Mouse (Mus musculus) liver, postnatal 0 days (tissue): ENCODE measurements around the gene Cbx1. TPM values are rescaled to one million over a fixed set of nuclear protein-coding genes. Genes with fewer than 3 reads are reported as not detected.
A peak's percentile ranks its signal among the peaks of the same experiment; 100 is the strongest.

Experiments
- ATAC-seq: fragments of 200-750 bp; cut with Nextera tagmentation; 2 replicates; pipeline ENCODE4 v1.8.0; 2017; ENCODE audit warnings: mild to moderate bottlenecking, moderate library complexity
- DNase-seq: peaks from one replicate; pipeline ENCODE4 v3.0.0-alpha.2; 2016
- H3K27ac ChIP-seq: fragments of 300-500 bp; sonication (generic); 2 replicates; pipeline ENCODE4 v1.5.1; 2014; ENCODE audit warnings: antibody characterized with exemption, moderate library complexity, mild to moderate bottlenecking, low read depth
- H3K27me3 ChIP-seq: fragments of 300-500 bp; sonication (generic); 2 replicates; pipeline ENCODE4 v1.6.1; 2014; ENCODE audit warnings: low read length, control low read depth, mixed read lengths; ENCODE audit not compliant: insufficient read depth
- H3K36me3 ChIP-seq: fragments of 300-500 bp; sonication (generic); replicated peaks from 2 replicates; pipeline ENCODE4 v1.6.1; 2014; ENCODE audit warnings: mild to moderate bottlenecking, control low read depth, low read length, moderate library complexity, mixed read lengths; ENCODE audit not compliant: insufficient read depth
- H3K4me1 ChIP-seq: fragments of 300-500 bp; sonication (generic); 2 replicates; pipeline ENCODE4 v1.6.1; 2014; ENCODE audit warnings: antibody characterized with exemption, mild to moderate bottlenecking, control low read depth; ENCODE audit not compliant: insufficient read depth
- H3K4me2 ChIP-seq: fragments of 300-500 bp; sonication (generic); 2 replicates; pipeline ENCODE4 v1.6.1; 2014; ENCODE audit warnings: low read depth, mild to moderate bottlenecking, low read length, moderate library complexity, mixed read lengths
- H3K4me3 ChIP-seq: fragments of 300-500 bp; sonication (generic); 2 replicates; pipeline ENCODE4 v1.5.1; 2014; ENCODE audit warnings: low read depth, low read length
- H3K9ac ChIP-seq: fragments of 300-500 bp; sonication (generic); replicated peaks from 2 replicates; pipeline ENCODE4 v1.6.1; 2014; ENCODE audit warnings: mild to moderate bottlenecking, moderate library complexity
- H3K9me3 ChIP-seq: fragments of 300-500 bp; sonication (generic); 2 replicates; pipeline ENCODE4 v1.6.1; 2016; ENCODE audit warnings: mild to moderate bottlenecking, control low read depth, low read length, mixed read lengths
- CTCF ChIP-seq: sonication (generic); IDR thresholded peaks from 2 replicates; pipeline ENCODE4 v1.5.1; 2016; ENCODE audit warnings: antibody characterized with exemption, low read depth
- EP300 ChIP-seq: IDR thresholded peaks from 2 replicates; pipeline ENCODE4 v1.6.1; 2016; ENCODE audit warnings: antibody characterized with exemption, low read depth, mild to moderate bottlenecking
- WGBS: fragments of 180-500 bp; shearing (Covaris S2); extraction: QIAGEN DNeasy Blood & Tissue Kit; methylation state at CpG from one replicate; pipeline ENCODE4 v1.1.7; 2014; ENCODE audit not compliant: insufficient replicate concordance; 5-methylcytosine and 5-hydroxymethylcytosine counted together
- polyA plus RNA-seq: library from polyadenylated mRNA; unstranded; fragments of >200 nt; fragmentation: Nextera tagmentation; extraction: Ambion mirVana; gene quantifications from 2 replicates; pipeline ENCODE4 v1.2.1, GENCODE M21; 2015

Gene Cbx1
- polyA plus RNA-seq, 1 experiment from 2014 or later, result 24.9 TPM

DNA sequence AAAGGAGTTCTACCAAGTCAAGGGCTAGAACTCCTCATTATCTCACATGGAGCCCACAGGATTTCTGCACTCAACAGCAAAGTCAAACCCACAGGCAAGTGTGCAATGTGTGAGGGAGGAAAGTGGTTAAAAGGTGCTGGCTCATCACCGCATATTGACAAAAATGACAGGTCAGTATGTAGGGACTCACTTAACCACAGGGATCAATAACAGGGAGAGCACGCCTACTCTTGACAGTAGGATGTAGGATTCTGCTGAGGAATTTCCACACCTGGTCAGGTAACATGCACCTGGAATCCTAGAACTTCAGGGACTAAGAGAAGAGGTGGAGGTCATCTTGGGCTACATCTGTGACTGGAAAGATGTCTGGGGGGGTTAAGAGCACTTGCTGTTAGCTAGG, 27.0 kb downstream of the Cbx1 start:
- 84% methylated on average over 2 of the region's 2 CpGs for WGBS
- H3K27me3 ChIP-seq, result no peaks in the 10 kb centered on the region

DNA sequence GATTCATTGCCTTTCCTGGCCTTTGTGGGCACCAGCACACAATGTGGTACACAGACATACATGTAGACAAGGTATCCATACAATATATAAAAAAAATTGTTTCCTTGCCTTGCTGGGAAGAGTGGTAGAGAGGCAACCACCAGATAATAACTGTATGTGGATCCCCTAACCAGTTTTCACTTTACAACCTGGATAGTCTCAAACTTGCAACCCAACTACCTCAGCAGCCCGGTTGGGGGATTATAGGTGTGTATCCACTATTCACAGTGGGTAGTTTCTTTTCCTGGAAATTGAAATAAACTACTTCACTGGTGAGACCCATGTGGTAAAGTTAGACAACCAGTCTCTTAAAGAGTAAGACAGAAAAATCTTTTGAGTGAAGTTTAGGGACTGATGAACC, 27.6 kb downstream of the Cbx1 start:
- WGBS, result 82% methylated on average over 1 of the region's 1 CpGs
- no peaks in the 10 kb centered on the region for H3K4me1 ChIP-seq
- H3K36me3 ChIP-seq, result peaks cover 63% of the 10 kb centered on the region
- no peaks in the 10 kb centered on the region for H3K27me3 ChIP-seq
- no peaks in the 10 kb centered on the region for H3K9me3 ChIP-seq
- TF ChIP-seq CTCF, result no peak
- no peak for TF ChIP-seq EP300
- H3K4me3 ChIP-seq, result no peak overlapping the region
- no peak overlapping the region for H3K4me2 ChIP-seq
- no peak for ATAC-seq
- DNase-seq, result no peak
- H3K27ac ChIP-seq, result no peak overlapping the region
- no peak overlapping the region for H3K9ac ChIP-seq

More for the DNA sequence above, 27.0 kb downstream of the Cbx1 start:
- H3K9ac ChIP-seq, result no peak overlapping the region
- H3K4me3 ChIP-seq, result no peak overlapping the region
- H3K27ac ChIP-seq, result no peak overlapping the region
- H3K4me2 ChIP-seq, result no peak overlapping the region
- no peak for TF ChIP-seq CTCF
- no peak for TF ChIP-seq EP300
- no peaks in the 10 kb centered on the region for H3K9me3 ChIP-seq
- ATAC-seq, result no peak
- H3K4me1 ChIP-seq, result no peaks in the 10 kb centered on the region
- no peak for DNase-seq
- peaks cover 57% of the 10 kb centered on the region for H3K36me3 ChIP-seq

DNA sequence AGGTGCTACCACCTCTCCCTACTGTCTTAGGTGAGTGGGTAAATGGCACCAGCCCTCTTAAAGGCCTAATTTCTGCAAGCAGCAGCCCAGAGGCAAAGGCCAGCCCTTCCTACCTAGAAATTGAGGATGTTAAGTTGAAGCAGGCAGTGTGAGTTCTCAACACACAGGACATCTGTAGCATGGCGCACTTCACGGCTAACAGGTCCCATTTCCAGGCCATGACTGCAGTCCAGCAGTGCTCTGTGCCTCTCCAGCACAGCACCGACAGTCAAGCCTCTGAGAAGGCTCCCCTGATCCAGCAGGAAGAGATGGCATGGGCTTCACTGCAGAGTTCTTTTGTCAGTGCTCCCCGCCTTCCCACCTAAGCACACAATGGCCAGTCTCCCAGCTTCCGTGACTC, 28.1 kb downstream of the Cbx1 start:
- no peak for ATAC-seq
- WGBS, result 89% methylated on average over 5 of the region's 5 CpGs
- Histone ChIP-seq H3K4me2 (no peak overlapping the region), H3K4me1 (no peaks in the 10 kb centered on the region), H3K9me3 (no peaks in the 10 kb centered on the region), H3K27ac (no peak overlapping the region), H3K27me3 (no peaks in the 10 kb centered on the region), H3K9ac (no peak overlapping the region), H3K4me3 (no peak overlapping the region), H3K36me3 (peaks cover 64% of the 10 kb centered on the region)
- TF ChIP-seq CTCF, result no peak
- TF ChIP-seq EP300, result no peak
- no peak for DNase-seq

DNA sequence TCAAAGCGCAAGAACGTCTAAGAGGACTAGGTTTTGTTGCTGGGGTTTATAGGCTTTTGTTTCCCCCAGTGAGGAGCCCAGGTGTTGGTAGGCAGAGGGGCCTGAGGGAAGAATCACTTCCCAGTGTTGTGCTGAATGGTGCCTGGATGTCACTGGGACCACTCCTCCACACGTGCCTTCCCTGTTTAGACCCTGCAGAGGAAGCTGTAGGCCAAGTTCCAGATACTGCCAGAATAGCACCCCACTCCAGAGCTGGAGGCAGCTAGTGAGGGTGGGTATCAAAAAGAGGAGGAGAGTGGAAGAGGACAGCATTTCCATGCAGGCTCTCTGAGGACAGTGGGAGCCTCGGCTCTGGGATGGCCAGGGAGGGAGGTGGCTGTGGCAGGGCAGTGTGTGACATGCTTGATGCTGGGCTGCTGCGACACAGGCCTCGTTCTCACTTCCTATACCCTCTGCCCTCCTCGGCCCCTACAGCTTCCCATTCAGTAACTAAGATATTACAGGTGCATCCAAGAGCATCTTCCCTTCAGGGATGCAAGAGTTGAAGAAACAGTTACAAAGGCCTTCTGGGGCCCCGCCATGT, 29.3 kb downstream of the Cbx1 start:
- 84% methylated on average over 8 of the region's 8 CpGs for WGBS
- peaks cover 59% of the 10 kb centered on the region for H3K36me3 ChIP-seq

DNA sequence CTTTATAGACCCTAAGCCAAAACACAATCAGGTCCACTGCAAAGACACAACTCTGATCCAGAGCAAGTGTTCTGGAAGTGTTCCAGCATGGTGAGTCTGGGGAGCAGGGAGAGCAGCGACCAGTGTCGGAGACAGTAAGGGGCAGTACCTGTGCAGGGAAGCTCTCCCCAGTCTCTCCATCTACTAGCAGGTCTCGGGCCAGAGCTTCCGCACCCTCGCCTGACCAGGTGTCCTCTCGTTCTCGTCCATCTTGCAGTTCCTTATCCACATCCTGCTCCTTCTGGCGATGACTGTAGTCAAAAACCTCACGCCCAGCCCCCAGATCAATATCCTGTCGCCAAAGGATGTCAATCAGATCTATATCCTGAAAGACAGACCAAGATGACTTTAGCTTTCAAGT, 33.0 kb downstream of the Cbx1 start:
- H3K4me2 ChIP-seq, result no peak overlapping the region
- H3K27me3 ChIP-seq, result no peaks in the 10 kb centered on the region
- peak overlapping the region; percentile 49; the same call in 1 of the 2 replicates for H3K27ac ChIP-seq
- no peak for TF ChIP-seq CTCF
- no peak for TF ChIP-seq EP300
- no peak overlapping the region for H3K4me3 ChIP-seq
- DNase-seq, result no peak
- peaks cover 53% of the 10 kb centered on the region for H3K36me3 ChIP-seq
- no peak for ATAC-seq
- H3K4me1 ChIP-seq, result peaks cover 42% of the 10 kb centered on the region
- 84% methylated on average over 10 of the region's 10 CpGs for WGBS
- H3K9ac ChIP-seq, result peak overlapping the region; percentile 19; the same call in 1 of the 2 replicates
- no peaks in the 10 kb centered on the region for H3K9me3 ChIP-seq

More for the DNA sequence above, 29.3 kb downstream of the Cbx1 start:
- Histone ChIP-seq H3K9ac (no peak overlapping the region), H3K4me1 (peaks cover 5% of the 10 kb centered on the region), H3K27ac (no peak overlapping the region), H3K9me3 (no peaks in the 10 kb centered on the region), H3K27me3 (no peaks in the 10 kb centered on the region), H3K4me2 (no peak overlapping the region), H3K4me3 (no peak overlapping the region)
- no peak for TF ChIP-seq CTCF
- no peak for TF ChIP-seq EP300
- DNase-seq, result no peak
- no peak for ATAC-seq

DNA sequence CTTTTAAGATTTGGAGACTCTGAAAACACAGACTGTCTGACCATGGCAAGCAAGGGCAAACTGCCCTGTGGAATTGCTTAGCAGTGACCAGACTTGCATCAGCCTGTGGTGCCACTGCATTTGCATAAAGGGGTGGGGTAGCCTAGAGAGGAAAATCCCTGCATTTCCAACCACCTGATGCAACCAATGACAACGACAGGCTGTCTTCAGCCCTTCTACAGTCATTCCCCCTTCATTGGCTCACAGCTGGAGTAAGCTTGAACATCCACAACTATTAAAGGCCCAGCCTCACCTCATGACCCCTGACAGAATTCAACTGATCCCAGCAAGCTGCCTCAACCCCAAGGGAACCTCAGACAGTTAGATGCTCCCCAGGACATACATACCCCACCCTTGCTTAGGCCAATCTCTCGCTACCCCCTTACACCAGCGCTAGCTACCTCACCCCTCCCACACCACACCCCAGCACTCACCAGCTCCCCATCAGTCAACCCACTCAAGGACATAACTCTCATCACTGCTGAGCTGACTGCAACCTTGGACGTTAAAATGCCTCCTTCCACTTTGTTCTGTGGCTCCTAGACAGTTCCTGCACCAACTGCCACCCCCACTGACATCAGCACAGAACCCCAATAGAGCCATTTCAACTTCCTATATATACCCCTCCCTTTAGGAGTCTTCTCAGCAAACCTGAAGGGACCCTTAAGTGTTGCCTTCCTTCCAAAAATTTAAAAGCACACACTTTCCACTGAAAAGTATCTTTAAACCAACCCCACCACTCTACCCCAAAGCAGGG, 33.9 kb downstream of the Cbx1 start:
- Histone ChIP-seq H3K9me3 (no peaks in the 10 kb centered on the region), H3K4me1 (peaks cover 50% of the 10 kb centered on the region), H3K27ac (peak overlapping the region; percentile 60), H3K27me3 (no peaks in the 10 kb centered on the region), H3K36me3 (peaks cover 49% of the 10 kb centered on the region), H3K4me3 (peak overlapping the region; percentile 53; the same call in 1 of the 2 replicates), H3K9ac (peak overlapping the region; percentile 56), H3K4me2 (peak overlapping the region; percentile 88)
- peak; percentile 80 for ATAC-seq
- TF ChIP-seq CTCF (no peak), EP300 (0 out of 2 replicates have a peak, but pooled peaks have one; percentile 12)
- WGBS, result 33% methylated on average over 4 of the region's 4 CpGs
- DNase-seq, result peak; percentile 54
